Mouse (Mus musculus) midbrain, embryonic 12.5 days (tissue): ENCODE data around the gene Dnase1. TPM values are rescaled to one million over a fixed set of nuclear protein-coding genes. Genes with fewer than 3 reads are reported as not detected.
"Not testable (repeated sequence)": the region's sequence is repeated elsewhere in the genome, so short reads cannot be mapped to it uniquely, and the experiment has no call there.

Experiments used
- ATAC-seq: fragments of 200-750 bp; cut with Nextera tagmentation; 2 replicates; pipeline ENCODE4 v1.8.0; 2017; ENCODE audit warnings: low read depth, moderate TSS enrichment, moderate library complexity; ENCODE audit not compliant: low FRiP score
- H3K27ac ChIP-seq: fragments of 300-500 bp; sonication (generic); replicated peaks from 2 replicates; pipeline ENCODE4 v1.5.1; 2016; ENCODE audit warnings: mild to moderate bottlenecking
- H3K27me3 ChIP-seq: fragments of 300-500 bp; sonication (generic); 2 replicates; pipeline ENCODE4 v1.6.1; 2016; ENCODE audit warnings: mild to moderate bottlenecking
- H3K36me3 ChIP-seq: fragments of 300-500 bp; sonication (generic); 2 replicates; pipeline ENCODE4 v1.6.1; 2016
- H3K4me1 ChIP-seq: fragments of 300-500 bp; sonication (generic); 2 replicates; pipeline ENCODE4 v1.6.1; 2016
- H3K4me2 ChIP-seq: fragments of 300-500 bp; sonication (generic); replicated peaks from 2 replicates; pipeline ENCODE4 v1.6.1; 2016; ENCODE audit warnings: mild to moderate bottlenecking, moderate library complexity
- H3K4me3 ChIP-seq: fragments of 300-500 bp; sonication (generic); 2 replicates; pipeline ENCODE4 v1.5.1; 2016; ENCODE audit warnings: mild to moderate bottlenecking
- H3K9ac ChIP-seq: fragments of 300-500 bp; sonication (generic); replicated peaks from 2 replicates; pipeline ENCODE4 v1.6.1; 2016; ENCODE audit warnings: mild to moderate bottlenecking, moderate library complexity
- H3K9me3 ChIP-seq: fragments of 300-500 bp; sonication (generic); 2 replicates; pipeline ENCODE4 v1.6.1; 2016; ENCODE audit warnings: mild to moderate bottlenecking
- WGBS: fragments of 180-500 bp; shearing (Covaris S2); methylation state at CpG from one replicate; pipeline ENCODE4 v1.1.7; 2016; 5-methylcytosine and 5-hydroxymethylcytosine counted together
- polyA plus RNA-seq: library from polyadenylated mRNA; unstranded; fragments of >200 nt; fragmentation: Nextera tagmentation; extraction: Ambion mirVana; gene quantifications from 2 replicates; pipeline ENCODE4 v1.2.1, GENCODE M21; 2016

The Dnase1 gene
- polyA plus RNA-seq = 6.2 and 7.8 TPM in 2 replicates

DNA sequence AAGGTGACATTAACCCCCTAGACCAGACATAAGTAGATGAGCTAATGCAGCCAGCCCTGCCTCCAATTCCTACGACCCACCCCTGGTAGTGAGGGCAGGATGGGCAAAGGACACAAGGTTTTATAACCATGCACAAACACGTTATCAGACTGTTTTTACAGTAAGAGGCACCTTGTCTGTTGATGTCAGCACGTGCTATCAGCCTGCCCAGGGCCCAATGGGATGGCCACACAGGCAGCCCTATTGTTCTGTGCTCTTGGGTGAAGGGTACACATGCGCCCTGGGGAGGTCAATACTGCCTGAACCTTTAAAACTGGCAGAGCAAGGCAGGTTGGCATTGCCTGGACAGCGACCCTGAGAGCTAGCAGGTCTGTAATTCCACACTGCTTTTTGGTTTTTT lies at the start of gene Dnase1:
Gene Dnase1, plus strand, starts transcription at position 136 of the 400 bp plus-strand sequence.
- peaks cover 45% of the 10 kb centered on the region for H3K36me3 ChIP-seq
- H3K27ac ChIP-seq = no peak within 1 kb of the TSS
- no peak for ATAC-seq
- H3K4me3 ChIP-seq = no peak within 1 kb of the TSS
- H3K4me2 ChIP-seq = no peak within 1 kb of the TSS
- 92% methylated on average over 5 of the region's 5 CpGs for WGBS
- H3K4me1 ChIP-seq = no peaks in the 10 kb centered on the region; the same call in 1 of the 2 replicates
- no peak within 1 kb of the TSS for H3K9ac ChIP-seq
- H3K27me3 ChIP-seq = no peaks in the 10 kb centered on the region
- no peaks in the 10 kb centered on the region for H3K9me3 ChIP-seq

DNA sequence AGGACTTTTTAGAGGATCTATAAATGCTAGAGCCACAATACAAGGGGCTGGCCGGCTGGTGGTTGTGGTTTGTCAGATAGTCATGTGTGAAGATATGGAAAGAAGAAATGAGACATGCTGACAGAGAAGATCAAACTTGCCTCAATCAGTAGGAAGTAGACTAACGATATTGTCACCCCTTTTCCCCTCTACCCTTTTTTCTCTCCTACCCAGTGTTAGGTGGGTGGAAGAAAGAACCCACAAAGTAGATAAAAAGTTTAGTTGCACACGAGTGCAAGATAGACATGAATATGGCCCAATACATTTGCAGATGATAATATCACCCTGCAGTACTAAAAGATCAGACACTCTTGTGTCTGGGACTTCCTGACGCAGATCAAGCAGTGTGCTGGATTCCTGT lies 48.3 kb upstream of the Dnase1 start:
- Histone ChIP-seq H3K9me3 (no peaks in the 10 kb centered on the region), H3K4me2 (no peak overlapping the region), H3K36me3 (peaks cover 96% of the 10 kb centered on the region), H3K9ac (no peak overlapping the region), H3K27ac (no peak overlapping the region), H3K4me3 (no peak overlapping the region), H3K27me3 (no peaks in the 10 kb centered on the region), H3K4me1 (no peaks in the 10 kb centered on the region)
- WGBS = over 99% methylated on average over 4 of the region's 4 CpGs
- no peak for ATAC-seq

DNA sequence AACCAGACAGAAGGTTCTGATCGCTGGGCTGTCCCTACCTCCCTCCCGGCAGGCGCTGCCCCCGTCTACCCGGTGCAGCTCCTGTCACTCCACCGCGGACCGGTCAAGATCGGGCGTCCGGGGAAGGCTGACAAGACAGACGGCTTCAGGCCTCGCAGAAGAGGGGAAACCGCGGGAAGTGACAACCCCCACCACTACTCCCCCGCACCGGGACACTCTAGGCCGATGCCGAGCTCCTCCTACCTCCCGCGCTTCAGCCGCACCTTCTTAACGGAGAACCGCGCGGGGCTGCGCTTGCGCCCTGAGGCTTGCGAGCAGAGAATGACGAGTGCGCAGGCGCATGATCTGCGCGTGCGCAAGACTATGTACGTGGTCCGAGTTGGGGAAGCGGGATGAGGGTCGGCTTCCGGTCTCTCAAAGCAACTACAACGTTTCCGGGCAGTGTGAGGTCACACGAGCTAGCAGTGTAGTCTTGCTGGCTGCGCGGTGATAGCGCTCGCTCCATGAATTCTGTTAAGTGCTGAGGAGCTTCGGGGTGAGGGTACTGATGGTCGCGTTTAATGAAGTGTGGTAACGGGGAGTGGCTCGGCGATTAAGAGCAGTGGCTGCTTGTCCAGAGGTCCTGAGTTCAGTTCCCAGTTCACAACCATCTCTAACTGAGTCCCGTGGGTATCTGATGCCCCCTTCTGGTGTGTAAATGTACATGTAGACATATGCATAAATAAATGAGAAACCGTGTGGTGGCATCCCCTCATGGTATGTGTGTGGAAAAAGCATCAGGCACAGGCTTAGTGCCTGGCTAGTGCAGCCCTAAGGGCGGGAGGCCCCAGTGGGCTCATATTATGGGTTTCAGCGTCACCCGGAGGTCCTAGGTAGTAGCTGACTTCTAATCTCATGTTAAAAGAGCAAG lies 33.0 kb upstream of the Dnase1 start, which contains the start of gene Slx4:
Gene Slx4, minus strand, starts transcription at position 282 of the 910 bp plus-strand sequence.
- peak; percentile 98 for ATAC-seq
- Histone ChIP-seq H3K4me1 (peaks cover 14% of the 10 kb centered on the region), H3K4me2 (peak within 1 kb of the TSS; percentile 73), H3K27ac (peak within 1 kb of the TSS; percentile 83), H3K27me3 (no peaks in the 10 kb centered on the region; the same call in 1 of the 2 replicates), H3K9ac (peak within 1 kb of the TSS; percentile 76), H3K9me3 (no peaks in the 10 kb centered on the region), H3K4me3 (peak within 1 kb of the TSS; percentile 63), H3K36me3 (peaks cover 28% of the 10 kb centered on the region)
- under 1% methylated on average over 58 of the region's 58 CpGs for WGBS

DNA sequence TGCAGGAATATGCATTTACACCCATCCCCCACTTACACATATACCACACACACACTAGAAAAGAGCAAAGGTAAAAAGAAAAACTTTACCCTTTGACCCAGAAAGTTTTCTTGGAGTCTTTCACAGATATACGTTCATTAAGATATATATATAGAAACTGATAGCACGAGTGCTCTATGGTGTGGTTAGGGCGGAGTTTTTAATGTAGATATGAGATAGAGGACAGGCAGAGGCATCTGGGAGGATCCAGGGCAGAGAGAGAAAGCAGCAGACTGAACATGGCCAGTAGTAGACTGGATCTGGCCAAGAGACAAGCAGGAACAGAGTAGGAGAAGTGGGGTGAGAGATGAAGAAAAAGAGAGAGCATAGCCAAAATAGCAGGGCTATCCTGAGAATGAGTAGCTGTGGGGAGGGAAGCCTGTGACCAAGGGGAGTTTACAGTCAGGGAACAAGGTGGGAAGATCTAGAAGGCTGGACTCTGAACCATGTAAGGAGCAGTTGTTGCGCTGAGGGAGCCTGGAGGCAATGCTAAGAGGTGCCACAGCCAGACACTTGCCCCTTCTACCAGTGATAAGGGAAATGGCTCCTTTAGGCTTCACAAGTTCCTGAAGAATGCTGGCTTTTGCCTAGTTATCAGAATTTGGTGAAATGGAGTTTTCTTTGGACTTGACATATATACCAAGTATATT lies 23.7 kb upstream of the Dnase1 start:
- Histone ChIP-seq H3K4me3 (no peak overlapping the region), H3K27me3 (no peaks in the 10 kb centered on the region), H3K36me3 (no peaks in the 10 kb centered on the region), H3K4me1 (no peaks in the 10 kb centered on the region), H3K27ac (no peak overlapping the region), H3K9me3 (no peaks in the 10 kb centered on the region), H3K4me2 (no peak overlapping the region), H3K9ac (no peak overlapping the region)
- no peak for ATAC-seq
- 75% methylated on average over 4 of the region's 4 CpGs for WGBS

- Histone ChIP-seq H3K36me3 (no peaks in the 10 kb centered on the region), H3K9me3 (no peaks in the 10 kb centered on the region), H3K9ac (no peak overlapping the region), H3K27me3 (no peaks in the 10 kb centered on the region), H3K4me2 (no peak overlapping the region), H3K27ac (no peak overlapping the region), H3K4me3 (no peak overlapping the region), H3K4me1 (no peaks in the 10 kb centered on the region)
- 85% methylated on average over 5 of the region's 5 CpGs for WGBS
- no peak for ATAC-seq
These were observed 22.6 kb upstream of the Dnase1 start for GRCm38 (mm10) chr16:4014040-4014668.

DNA sequence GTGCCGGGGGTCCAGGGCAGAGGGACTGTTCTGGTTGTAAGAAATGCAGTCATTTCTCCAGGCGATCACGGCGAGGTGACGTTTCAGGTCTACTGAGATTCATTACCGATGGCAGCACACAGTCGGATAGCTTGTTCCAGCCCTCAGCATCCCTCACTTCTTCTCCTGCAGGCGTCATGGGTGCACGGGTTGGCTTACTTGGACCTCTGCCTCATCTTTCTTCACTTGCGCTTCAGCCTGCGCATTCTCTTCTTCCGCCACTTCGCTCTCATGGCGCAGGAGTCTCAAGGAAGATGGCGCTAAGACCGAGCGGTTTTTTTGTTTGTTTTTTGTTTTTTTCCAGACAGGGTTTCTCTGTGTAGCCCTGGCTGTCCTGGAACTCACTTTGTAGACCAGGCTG lies 20.0 kb upstream of the Dnase1 start:
- WGBS = 83% methylated on average over 17 of the region's 17 CpGs
- H3K27ac ChIP-seq, H3K36me3 ChIP-seq, H3K9ac ChIP-seq, H3K4me2 ChIP-seq, H3K4me1 ChIP-seq, H3K9me3 ChIP-seq, H3K27me3 ChIP-seq, ATAC-seq, H3K4me3 ChIP-seq: not testable (repeated sequence)

- not testable (repeated sequence) for H3K4me1 ChIP-seq, H3K27me3 ChIP-seq, H3K9ac ChIP-seq, H3K4me2 ChIP-seq, H3K27ac ChIP-seq, H3K4me3 ChIP-seq, H3K36me3 ChIP-seq, ATAC-seq, H3K9me3 ChIP-seq
- 86% methylated on average over 6 of the region's 6 CpGs for WGBS
These were observed 19.3 kb upstream of the Dnase1 start for GRCm38 (mm10) chr16:4017466-4017865.

- Histone ChIP-seq H3K9me3 (no peaks in the 10 kb centered on the region), H3K9ac (no peak overlapping the region), H3K4me3 (no peak overlapping the region), H3K4me2 (no peak overlapping the region), H3K27ac (no peak overlapping the region), H3K36me3 (no peaks in the 10 kb centered on the region), H3K27me3 (no peaks in the 10 kb centered on the region), H3K4me1 (no peaks in the 10 kb centered on the region)
- WGBS = 81% methylated on average over 1 of the region's 1 CpGs
- no peak for ATAC-seq
These were observed 15.5 kb upstream of the Dnase1 start for GRCm38 (mm10) chr16:4021241-4021640.

GRCm38 (mm10) chr16:4022719-4023118 lies 14.0 kb upstream of the Dnase1 start:
- H3K4me3 ChIP-seq = no peak overlapping the region
- ATAC-seq = no peak

DNA sequence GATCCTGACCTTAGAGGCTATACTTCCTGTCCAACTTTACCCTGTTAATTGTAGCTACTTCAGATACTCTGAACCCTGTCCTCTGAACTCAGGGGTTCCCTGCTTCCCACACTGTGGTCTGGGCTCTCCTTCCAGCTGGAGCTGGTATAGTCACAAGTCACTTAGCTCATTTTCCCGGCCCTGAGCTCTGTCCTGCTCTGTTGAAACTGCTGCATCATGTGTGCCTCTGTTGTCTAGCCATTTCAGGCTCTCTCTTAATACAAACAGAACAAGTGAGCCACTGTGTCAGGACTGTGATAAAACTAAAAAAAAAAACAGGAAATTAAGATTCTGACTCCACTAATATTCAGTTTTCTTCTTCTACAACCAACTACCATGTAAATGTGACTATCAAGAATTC lies 10.1 kb upstream of the Dnase1 start:
- Histone ChIP-seq H3K4me3 (no peak overlapping the region), H3K27me3 (no peaks in the 10 kb centered on the region), H3K36me3 (no peaks in the 10 kb centered on the region), H3K9me3 (0 out of 2 replicates have a peak, but pooled peaks cover 3% of the 10 kb centered on the region), H3K4me2 (no peak overlapping the region), H3K4me1 (no peaks in the 10 kb centered on the region), H3K27ac (no peak overlapping the region), H3K9ac (no peak overlapping the region)
- 85% methylated on average over 1 of the region's 1 CpGs for whole genome bisulfite sequencing
- no peak for ATAC-seq

More at GRCm38 (mm10) chr16:4022719-4023118, 14.0 kb upstream of the Dnase1 start:
- Histone ChIP-seq H3K4me2 (no peak overlapping the region), H3K27me3 (no peaks in the 10 kb centered on the region), H3K4me1 (no peaks in the 10 kb centered on the region), H3K9ac (no peak overlapping the region), H3K9me3 (no peaks in the 10 kb centered on the region), H3K36me3 (no peaks in the 10 kb centered on the region), H3K27ac (no peak overlapping the region)
- 78% methylated on average over 4 of the region's 4 CpGs for WGBS

- H3K4me2 ChIP-seq = no peak overlapping the region
- no peak overlapping the region for H3K4me3 ChIP-seq
- H3K27ac ChIP-seq = no peak overlapping the region
- no peaks in the 10 kb centered on the region for H3K36me3 ChIP-seq
- no peak for ATAC-seq
- H3K4me1 ChIP-seq = no peaks in the 10 kb centered on the region
- 84% methylated on average over 3 of the region's 3 CpGs for WGBS
- H3K9ac ChIP-seq = no peak overlapping the region
- H3K9me3 ChIP-seq = 0 out of 2 replicates have a peak, but pooled peaks cover 3% of the 10 kb centered on the region
- no peaks in the 10 kb centered on the region for H3K27me3 ChIP-seq
These were observed 9.5 kb upstream of the Dnase1 start for GRCm38 (mm10) chr16:4027211-4027610.
